Mouse (Mus musculus) C2C12 (cell line): ENCODE results near the gene Mapk1ip1.

Experiments
- CTCF ChIP-seq: IDR thresholded peaks from one replicate; pipeline ENCODE4 v1.5.1; 2011; ENCODE audit not compliant: control insufficient read depth, insufficient read depth, insufficient read length
- FOSL1 ChIP-seq: IDR thresholded peaks from one replicate; pipeline ENCODE4 v1.8.0; 2011; ENCODE audit warnings: mild to moderate bottlenecking, low read length; ENCODE audit not compliant: poor library complexity, insufficient read depth, severe bottlenecking
- MAX ChIP-seq: IDR thresholded peaks from one replicate; pipeline ENCODE4 v1.6.1; 2011; ENCODE audit warnings: mild to moderate bottlenecking, control low read depth
- MYOD1 ChIP-seq: IDR thresholded peaks from one replicate; pipeline ENCODE4 v1.6.1; 2011; ENCODE audit warnings: low read depth; ENCODE audit not compliant: control insufficient read depth, insufficient read length
- USF1 ChIP-seq: IDR thresholded peaks from one replicate; pipeline ENCODE4 v1.6.1; 2011; ENCODE audit warnings: low read depth, mild to moderate bottlenecking, control low read depth, moderate library complexity

DNA sequence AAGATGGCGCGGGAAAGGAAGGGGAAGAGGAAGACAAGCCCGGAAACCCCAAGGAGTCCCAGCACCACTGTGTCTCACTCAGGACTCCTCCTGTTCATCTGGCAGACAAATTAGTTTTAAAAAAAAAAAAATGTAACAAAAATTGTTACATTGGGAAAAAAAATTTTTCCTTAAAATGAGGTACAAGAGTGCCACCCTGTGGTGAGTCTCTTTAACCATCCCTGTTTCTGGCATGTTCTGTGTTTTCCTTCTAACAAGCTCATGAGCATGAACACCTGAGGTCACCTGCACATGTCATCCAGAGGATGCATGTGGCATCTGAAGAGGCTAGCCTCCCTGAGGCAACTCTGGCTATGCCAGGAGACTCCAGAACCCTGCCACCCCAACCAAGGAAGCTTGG is 11.0 kb downstream of the Mapk1ip1 start:
- no peak for TF ChIP-seq CTCF
- TF ChIP-seq USF1: no peak
- TF ChIP-seq MAX: no peak
- TF ChIP-seq FOSL1: no peak
- no peak for TF ChIP-seq MYOD1
